Mouse (Mus musculus) embryonic facial prominence, embryonic 11.5 days (tissue): ENCODE measurements around the gene Il27. TPM values are rescaled to one million over a fixed set of nuclear protein-coding genes. Genes with fewer than 3 reads are reported as not detected.

Experiments used
- ATAC-seq: fragments of 200-750 bp; cut with Nextera tagmentation; replicated peaks from 2 replicates; pipeline ENCODE4 v1.8.0; 2017; ENCODE audit warnings: low read depth; ENCODE audit not compliant: insufficient number of reproducible peaks, low FRiP score, low TSS enrichment
- DNase-seq: peaks from one replicate; pipeline ENCODE4 v3.0.0-alpha.2; 2015; ENCODE audit warnings: low spot score
- H3K27ac ChIP-seq: fragments of 300-500 bp; sonication (generic); replicated peaks from 2 replicates; pipeline ENCODE4 v1.5.1; 2014; ENCODE audit warnings: mild to moderate bottlenecking, low read depth, low read length, control low read depth
- H3K27me3 ChIP-seq: fragments of 300-500 bp; sonication (generic); 2 replicates; pipeline ENCODE4 v1.6.1; 2014; ENCODE audit warnings: mild to moderate bottlenecking, low read length, moderate library complexity, mixed read lengths; ENCODE audit not compliant: control insufficient read depth, insufficient read depth
- H3K36me3 ChIP-seq: fragments of 300-500 bp; sonication (generic); replicated peaks from 2 replicates; pipeline ENCODE4 v1.6.1; 2014; ENCODE audit warnings: low read depth, mild to moderate bottlenecking, low read length, moderate library complexity, mixed read lengths; ENCODE audit not compliant: control insufficient read depth, insufficient read depth
- H3K4me1 ChIP-seq: fragments of 300-500 bp; sonication (generic); 2 replicates; pipeline ENCODE4 v1.6.1; 2014; ENCODE audit warnings: low read length, mixed read lengths; ENCODE audit not compliant: control insufficient read depth, insufficient read depth
- H3K4me2 ChIP-seq: fragments of 300-500 bp; sonication (generic); 2 replicates; pipeline ENCODE4 v1.6.1; 2014; ENCODE audit warnings: low read depth, mild to moderate bottlenecking, control low read depth, low read length, moderate library complexity
- H3K4me3 ChIP-seq: fragments of 300-500 bp; sonication (generic); 2 replicates; pipeline ENCODE4 v1.5.1; 2014; ENCODE audit warnings: low read depth, low read length, control low read depth
- H3K9ac ChIP-seq: fragments of 300-500 bp; sonication (generic); replicated peaks from 2 replicates; pipeline ENCODE4 v1.6.1; 2014; ENCODE audit warnings: mild to moderate bottlenecking, control low read depth, low read length
- H3K9me3 ChIP-seq: fragments of 300-500 bp; sonication (generic); replicated peaks from 2 replicates; pipeline ENCODE4 v1.6.1; 2016; ENCODE audit warnings: mild to moderate bottlenecking, low read length, inconsistent platforms, mixed read lengths; ENCODE audit not compliant: control insufficient read depth
- WGBS: fragments of 180-500 bp; shearing (Covaris S2); extraction: QIAGEN DNeasy Blood & Tissue Kit; methylation state at CpG from one replicate; pipeline ENCODE4 v1.1.7; 2014; 5-methylcytosine and 5-hydroxymethylcytosine counted together
- polyA plus RNA-seq: library from polyadenylated mRNA; unstranded; fragments of >200 nt; fragmentation: Nextera tagmentation; extraction: Ambion mirVana; gene quantifications from 2 replicates; pipeline ENCODE4 v1.2.1, GENCODE M21; 2014

Il27 gene
- polyA plus RNA-seq, 1 experiment from 2014 or later, result not detected

DNA sequence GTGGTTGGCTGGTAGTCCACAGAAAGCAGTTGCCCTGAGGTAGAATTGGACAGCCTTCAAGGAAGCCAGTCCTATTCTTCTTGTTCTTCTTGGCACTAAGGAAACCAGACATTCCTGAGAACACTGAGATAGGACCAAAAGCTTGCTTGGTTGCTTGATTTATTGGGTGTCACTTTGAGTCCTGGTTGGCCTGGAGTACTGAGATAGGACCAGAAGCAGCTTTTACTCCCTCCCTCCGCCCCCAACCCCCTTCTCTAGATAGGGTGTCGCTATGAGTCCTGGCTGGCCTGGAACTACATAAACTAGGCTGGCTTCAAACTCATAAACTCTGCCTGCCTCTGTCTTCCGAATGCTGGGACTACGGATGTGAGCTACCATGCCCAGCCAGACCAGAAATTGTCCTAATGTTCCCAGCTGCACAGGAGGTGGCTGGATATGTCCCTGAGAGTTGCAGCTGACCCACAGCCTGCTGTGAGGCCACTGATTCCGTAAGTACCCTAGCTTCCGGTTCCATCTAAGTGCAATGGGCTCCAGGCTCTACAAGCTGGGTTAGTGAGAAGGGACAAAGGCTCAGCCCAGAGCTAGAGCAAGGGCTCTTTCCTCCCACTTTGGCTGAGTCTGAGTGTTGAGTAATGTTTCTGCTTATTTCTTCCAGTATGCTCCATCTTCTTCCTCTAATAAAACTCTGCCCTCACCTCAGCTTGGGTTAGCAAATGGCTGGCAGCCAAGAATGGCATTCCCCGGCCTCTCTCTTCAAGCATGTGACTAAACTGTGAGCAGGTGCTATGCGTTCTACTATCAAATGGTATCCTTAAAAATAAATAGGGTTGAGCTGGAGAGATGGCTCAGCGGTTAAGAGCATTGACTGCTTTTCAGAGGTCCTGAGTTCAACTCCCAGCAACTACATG is 27.0 kb upstream of the Il27 start:
- no peak for ATAC-seq
- no peak overlapping the region for H3K27ac ChIP-seq
- H3K4me2 ChIP-seq, result no peak overlapping the region
- no peak for DNase-seq
- H3K9ac ChIP-seq, result no peak overlapping the region
- no peaks in the 10 kb centered on the region for H3K36me3 ChIP-seq
- 86% methylated on average over 9 of the region's 9 CpGs for WGBS
- H3K4me1 ChIP-seq, result no peaks in the 10 kb centered on the region
- H3K9me3 ChIP-seq, result no peaks in the 10 kb centered on the region
- H3K27me3 ChIP-seq, result no peaks in the 10 kb centered on the region
- no peak overlapping the region for H3K4me3 ChIP-seq

DNA sequence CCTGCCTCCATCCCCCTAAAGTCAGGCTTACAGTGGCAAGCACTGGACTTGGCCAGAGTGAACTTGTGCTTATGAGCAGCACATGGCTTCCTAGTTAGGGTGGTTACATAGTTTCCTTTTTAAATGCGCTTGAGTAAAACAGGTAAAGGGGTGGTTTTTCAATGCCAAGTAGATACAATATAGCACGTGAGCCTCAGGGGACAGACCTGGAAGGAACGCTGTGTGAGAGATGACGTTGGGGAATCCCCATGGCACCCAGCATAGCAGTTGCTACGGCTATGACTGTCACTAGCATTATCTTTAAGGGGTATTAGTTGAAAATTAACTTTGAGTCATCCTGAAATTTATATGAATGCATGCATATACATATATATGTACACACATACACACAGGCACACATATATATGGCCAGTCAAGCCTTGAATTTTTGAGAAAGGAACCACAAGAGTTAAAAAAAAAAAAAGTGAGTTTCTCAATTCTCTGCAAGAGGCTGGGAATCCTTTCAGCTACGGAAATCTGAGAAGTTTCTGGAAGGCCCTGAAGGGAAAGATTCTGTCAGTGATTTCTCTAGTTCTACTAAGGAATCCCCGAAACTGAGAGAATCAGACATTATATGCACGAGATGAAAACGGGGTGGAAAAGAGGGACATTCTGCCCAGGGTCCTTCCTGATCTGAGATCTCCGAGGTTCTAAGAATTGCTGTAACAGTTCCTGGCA is 25.0 kb upstream of the Il27 start:
- Histone ChIP-seq H3K36me3 (no peaks in the 10 kb centered on the region), H3K9ac (no peak overlapping the region), H3K9me3 (no peaks in the 10 kb centered on the region), H3K27ac (no peak overlapping the region), H3K4me2 (no peak overlapping the region), H3K4me3 (no peak overlapping the region), H3K27me3 (no peaks in the 10 kb centered on the region), H3K4me1 (no peaks in the 10 kb centered on the region)
- WGBS, result 76% methylated on average over 10 of the region's 10 CpGs
- DNase-seq, result no peak
- no peak for ATAC-seq

DNA sequence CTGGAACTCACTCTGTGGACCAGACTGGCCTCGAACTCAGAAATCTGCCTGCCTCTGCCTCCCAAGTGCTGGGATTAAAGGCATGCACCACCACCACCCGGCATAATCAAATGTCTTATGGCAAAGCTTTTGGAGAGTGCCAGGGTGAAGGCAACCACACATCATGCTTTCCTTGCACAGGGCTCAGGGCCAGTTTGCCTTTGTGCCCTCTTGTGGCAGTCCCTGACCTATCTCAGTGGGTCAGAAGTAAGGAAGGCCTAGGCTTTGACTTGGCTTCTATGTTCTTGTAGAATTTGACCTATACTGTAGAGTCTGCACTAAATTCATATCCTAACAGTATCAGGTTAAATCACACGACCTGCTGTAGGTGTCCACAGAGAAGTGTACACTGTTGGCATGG is 22.0 kb upstream of the Il27 start:
- Histone ChIP-seq H3K4me1 (no peaks in the 10 kb centered on the region), H3K4me3 (no peak overlapping the region), H3K27ac (no peak overlapping the region), H3K9me3 (no peaks in the 10 kb centered on the region), H3K4me2 (no peak overlapping the region), H3K36me3 (no peaks in the 10 kb centered on the region), H3K27me3 (no peaks in the 10 kb centered on the region), H3K9ac (no peak overlapping the region)
- DNase-seq (no peak), ATAC-seq (no peak)
- 76% methylated on average over 3 of the region's 3 CpGs for WGBS

DNA sequence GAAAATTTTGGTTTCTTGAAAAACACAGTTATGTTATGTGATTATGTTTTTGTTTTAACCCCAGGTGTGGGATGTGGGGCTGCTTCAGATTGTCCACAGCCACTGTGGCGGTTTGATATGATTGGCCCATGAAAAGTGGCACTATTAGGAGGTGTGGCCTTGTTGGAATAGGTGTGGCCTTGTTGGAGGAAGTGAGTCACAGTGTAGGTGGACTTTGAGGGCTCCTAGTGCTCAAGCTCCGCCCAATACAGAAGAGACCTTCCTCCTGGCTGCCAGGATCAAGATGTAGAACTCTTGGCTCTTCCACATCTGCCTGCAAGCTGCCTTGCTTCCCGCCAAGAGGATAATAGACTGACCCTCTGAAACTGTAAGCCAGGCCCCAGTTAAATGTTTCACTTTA is 18.0 kb upstream of the Il27 start:
- Histone ChIP-seq H3K9me3 (no peaks in the 10 kb centered on the region), H3K27me3 (no peaks in the 10 kb centered on the region), H3K4me3 (no peak overlapping the region), H3K9ac (no peak overlapping the region), H3K36me3 (no peaks in the 10 kb centered on the region), H3K4me1 (no peaks in the 10 kb centered on the region), H3K27ac (no peak overlapping the region), H3K4me2 (no peak overlapping the region)
- 73% methylated on average over 3 of the region's 3 CpGs for WGBS
- ATAC-seq, result no peak
- no peak for DNase-seq

DNA sequence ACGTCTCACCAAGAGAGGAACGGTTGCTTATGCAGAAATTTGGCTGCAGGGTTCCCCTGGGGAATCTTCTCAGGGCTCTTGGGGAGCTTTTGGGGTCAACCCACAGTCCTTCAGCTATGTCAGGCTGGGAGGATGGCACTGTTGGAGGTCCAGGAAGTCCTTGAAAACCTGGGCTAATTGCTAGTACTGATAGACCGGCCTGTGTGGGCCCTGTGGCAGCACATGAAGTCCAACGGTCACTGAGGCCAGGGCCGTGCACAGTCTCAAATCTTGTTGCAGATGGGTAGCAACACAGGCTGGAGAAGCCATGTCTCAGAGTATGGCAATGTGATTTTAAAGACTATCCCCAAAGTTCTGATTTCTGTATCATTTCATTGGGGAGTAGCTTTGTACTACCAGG is 13.1 kb upstream of the Il27 start:
- Histone ChIP-seq H3K4me3 (no peak overlapping the region), H3K9me3 (no peaks in the 10 kb centered on the region), H3K36me3 (no peaks in the 10 kb centered on the region), H3K27me3 (no peaks in the 10 kb centered on the region), H3K9ac (no peak overlapping the region), H3K4me2 (no peak overlapping the region), H3K27ac (no peak overlapping the region), H3K4me1 (no peaks in the 10 kb centered on the region)
- DNase-seq (no peak), ATAC-seq (no peak)
- whole genome bisulfite sequencing, result 81% methylated on average over 5 of the region's 5 CpGs

DNA sequence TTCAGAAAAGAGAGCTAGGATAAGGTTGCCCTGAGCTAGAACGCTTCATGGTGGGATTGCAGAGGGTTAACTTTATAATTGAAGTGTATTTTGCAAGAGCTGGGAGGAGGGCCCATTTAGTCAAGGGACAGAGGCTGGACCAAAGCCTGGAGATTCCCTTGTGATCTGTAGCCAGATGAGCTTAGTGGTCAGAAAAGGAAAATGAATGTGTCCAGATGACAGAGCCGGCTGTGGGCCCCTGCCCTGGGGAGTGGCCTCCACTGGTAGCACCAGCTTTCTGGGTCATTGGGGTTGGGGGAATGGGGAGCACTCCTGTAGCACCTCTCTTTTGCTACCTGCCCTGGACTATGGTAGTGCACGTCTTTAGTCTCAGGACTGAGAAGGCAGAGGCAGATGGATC is 12.3 kb upstream of the Il27 start:
- ATAC-seq (no peak), DNase-seq (no peak)
- H3K9me3 ChIP-seq, result no peaks in the 10 kb centered on the region
- no peaks in the 10 kb centered on the region for H3K27me3 ChIP-seq
- no peaks in the 10 kb centered on the region for H3K36me3 ChIP-seq
- H3K4me2 ChIP-seq, result no peak overlapping the region
- H3K9ac ChIP-seq, result no peak overlapping the region
- 66% methylated on average over 3 of the region's 3 CpGs for WGBS
- no peaks in the 10 kb centered on the region for H3K4me1 ChIP-seq
- H3K4me3 ChIP-seq, result no peak overlapping the region
- no peak overlapping the region for H3K27ac ChIP-seq

DNA sequence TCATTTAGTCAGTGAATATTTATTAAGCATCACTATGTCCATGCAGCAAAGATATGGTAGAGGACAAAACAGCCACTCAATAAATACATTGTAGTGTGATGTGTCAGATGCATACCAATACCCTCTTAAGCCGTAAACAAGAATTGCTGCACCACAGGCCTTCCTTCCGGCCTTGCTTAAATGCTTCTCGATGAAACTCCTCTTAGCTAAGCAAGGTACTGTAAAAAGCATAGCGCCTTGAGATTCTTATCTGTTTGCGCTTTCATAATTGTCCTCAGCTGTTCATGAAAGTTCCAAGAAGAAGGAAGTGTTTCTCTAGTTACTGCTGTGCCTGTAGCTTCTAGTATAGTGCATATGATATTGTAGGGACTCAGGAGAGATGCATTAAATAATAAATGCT is 11.9 kb upstream of the Il27 start:
- 75% methylated on average over 5 of the region's 5 CpGs for WGBS
- no peak overlapping the region for H3K9ac ChIP-seq
- DNase-seq (no peak), ATAC-seq (no peak)
- no peak overlapping the region for H3K4me3 ChIP-seq
- H3K27ac ChIP-seq, result no peak overlapping the region
- no peaks in the 10 kb centered on the region for H3K9me3 ChIP-seq
- no peak overlapping the region for H3K4me2 ChIP-seq
- H3K4me1 ChIP-seq, result no peaks in the 10 kb centered on the region
- no peaks in the 10 kb centered on the region for H3K27me3 ChIP-seq
- H3K36me3 ChIP-seq, result no peaks in the 10 kb centered on the region

DNA sequence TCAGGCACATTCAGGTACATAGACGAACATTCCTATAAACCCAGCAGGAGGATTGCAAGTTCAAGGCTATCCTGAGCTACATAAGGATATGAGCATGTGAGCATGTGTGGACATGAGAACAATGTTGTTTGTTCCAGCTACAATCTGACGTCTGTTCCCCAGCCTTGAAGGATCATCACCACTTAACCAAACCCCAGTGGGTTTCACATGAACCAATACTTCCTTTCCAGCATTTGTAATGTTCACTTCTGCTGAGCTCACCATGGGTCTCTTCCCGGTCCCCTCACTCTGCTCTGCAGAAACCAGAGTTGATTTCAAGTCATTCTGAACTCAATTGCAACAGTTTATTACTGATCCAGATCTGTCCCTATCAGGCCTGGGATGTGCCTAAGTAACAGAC is 7.9 kb upstream of the Il27 start:
- WGBS, result 88% methylated on average over 3 of the region's 3 CpGs
- DNase-seq (no peak), ATAC-seq (no peak)
- Histone ChIP-seq H3K27me3 (no peaks in the 10 kb centered on the region), H3K9me3 (no peaks in the 10 kb centered on the region), H3K4me2 (no peak overlapping the region), H3K36me3 (no peaks in the 10 kb centered on the region), H3K9ac (no peak overlapping the region), H3K4me1 (no peaks in the 10 kb centered on the region), H3K27ac (no peak overlapping the region), H3K4me3 (no peak overlapping the region)
